Mouse (Mus musculus): ENCODE measurements around the gene Zc3h15. TPM values are rescaled to one million over a fixed set of nuclear protein-coding genes. Genes with fewer than 3 reads are reported as not detected.

Gene Zc3h15
- polyA plus RNA-seq, 1 experiment from 2014 or later, result 171 TPM

DNA sequence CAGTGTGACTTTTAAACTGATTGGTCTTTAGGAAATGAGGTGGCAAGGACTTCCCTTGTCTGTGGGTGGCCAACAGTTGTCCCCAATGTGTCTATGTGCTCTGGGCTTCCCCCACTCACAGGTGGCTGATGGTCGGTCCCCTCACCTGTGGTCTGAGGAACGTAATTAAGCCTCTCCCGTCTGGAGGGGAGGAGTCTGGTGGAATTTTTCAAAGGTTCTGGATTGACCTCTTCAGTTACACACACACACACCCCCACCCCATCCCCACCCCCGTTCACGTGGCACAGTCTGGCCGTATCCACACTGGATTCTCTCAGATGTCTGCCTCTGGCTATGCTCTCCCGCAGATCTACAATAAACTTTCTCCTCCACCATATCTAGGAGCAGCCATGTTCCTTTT, 49.8 kb downstream of the Zc3h15 start:
- H3K4me1 ChIP-seq (ENCODE audit: control insufficient read depth, insufficient read depth, low read length), result no peaks in the 10 kb centered on the region
- no peak for ATAC-seq (ENCODE audit: insufficient number of reproducible peaks, low FRiP score, low TSS enrichment, low read depth)
- WGBS, result 69% methylated on average over 7 of the region's 7 CpGs

DNA sequence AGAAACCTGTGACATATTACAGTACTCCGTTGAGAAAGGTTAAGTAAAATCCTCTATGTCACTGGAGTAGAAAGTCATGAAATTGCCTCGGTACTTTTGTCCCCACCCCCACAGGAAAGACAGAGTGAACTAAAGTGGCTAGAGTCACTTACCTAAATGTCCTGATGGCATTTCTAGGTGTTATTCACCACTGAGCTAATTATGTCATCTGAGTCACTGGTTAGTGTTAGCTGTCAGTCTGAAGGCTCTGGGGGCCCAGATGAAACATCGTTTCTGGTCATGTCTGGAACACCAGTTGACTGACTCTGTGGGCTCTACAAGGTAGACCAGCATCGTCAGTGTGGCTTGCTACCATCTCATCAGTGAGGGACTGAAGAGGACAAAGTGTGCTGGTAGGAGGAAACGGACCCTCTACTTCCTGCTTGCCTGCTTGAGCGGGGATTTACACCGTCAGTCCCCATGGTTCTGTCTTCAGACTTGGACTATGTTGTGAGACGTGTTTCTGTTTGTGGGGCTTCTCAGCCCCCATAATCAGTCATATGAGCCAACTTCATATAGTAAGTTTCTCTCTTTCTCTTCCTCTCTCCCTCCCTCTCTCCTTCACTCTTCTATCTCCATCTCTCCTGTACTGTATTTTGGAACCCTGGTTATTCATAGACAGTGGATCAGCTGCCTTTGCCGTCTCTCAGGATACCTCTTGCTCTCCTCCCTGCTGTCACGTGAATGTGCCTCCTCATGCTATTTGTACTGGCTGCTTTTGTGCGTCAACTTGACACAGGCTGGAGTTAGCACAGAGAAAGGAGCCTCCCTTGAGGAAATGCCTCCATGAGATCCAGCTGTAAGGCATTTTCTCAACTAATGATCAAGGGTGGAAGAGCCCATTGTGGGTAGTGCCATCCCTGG, 51.4 kb downstream of the Zc3h15 start:
- ATAC-seq (ENCODE audit: insufficient number of reproducible peaks, low FRiP score, low TSS enrichment, low read depth) (no peak), DNase-seq (ENCODE audit: low spot score) (no peak)
- Histone ChIP-seq H3K4me2 (ENCODE audit: low read depth, severe bottlenecking) (no peak overlapping the region), H3K27me3 (ENCODE audit: control insufficient read depth, insufficient read depth, low read length) (no peaks in the 10 kb centered on the region), H3K9ac (ENCODE audit: low read length) (no peak overlapping the region), H3K36me3 (ENCODE audit: control insufficient read depth, insufficient read depth, low read length) (no peaks in the 10 kb centered on the region), H3K27ac (replicated peaks; ENCODE audit: low read depth, low read length) (no peak overlapping the region), H3K4me3 (ENCODE audit: low read depth, low read length) (no peak overlapping the region), H3K4me1 (ENCODE audit: control insufficient read depth, insufficient read depth, low read length) (no peaks in the 10 kb centered on the region), H3K9me3 (ENCODE audit: control insufficient read depth, low read length) (no peaks in the 10 kb centered on the region)
- 69% methylated on average over 11 of the region's 11 CpGs for WGBS

More for the DNA sequence above, 49.8 kb downstream of the Zc3h15 start:
- Histone ChIP-seq H3K4me3 (ENCODE audit: low read depth, low read length) (no peak overlapping the region), H3K27me3 (ENCODE audit: control insufficient read depth, insufficient read depth, low read length) (no peaks in the 10 kb centered on the region), H3K9ac (ENCODE audit: low read length) (no peak overlapping the region), H3K9me3 (ENCODE audit: control insufficient read depth, low read length) (no peaks in the 10 kb centered on the region), H3K4me2 (ENCODE audit: low read depth, severe bottlenecking) (no peak overlapping the region), H3K27ac (replicated peaks; ENCODE audit: low read depth, low read length) (no peak overlapping the region), H3K36me3 (ENCODE audit: control insufficient read depth, insufficient read depth, low read length) (no peaks in the 10 kb centered on the region)
- no peak for DNase-seq (ENCODE audit: low spot score)

DNA sequence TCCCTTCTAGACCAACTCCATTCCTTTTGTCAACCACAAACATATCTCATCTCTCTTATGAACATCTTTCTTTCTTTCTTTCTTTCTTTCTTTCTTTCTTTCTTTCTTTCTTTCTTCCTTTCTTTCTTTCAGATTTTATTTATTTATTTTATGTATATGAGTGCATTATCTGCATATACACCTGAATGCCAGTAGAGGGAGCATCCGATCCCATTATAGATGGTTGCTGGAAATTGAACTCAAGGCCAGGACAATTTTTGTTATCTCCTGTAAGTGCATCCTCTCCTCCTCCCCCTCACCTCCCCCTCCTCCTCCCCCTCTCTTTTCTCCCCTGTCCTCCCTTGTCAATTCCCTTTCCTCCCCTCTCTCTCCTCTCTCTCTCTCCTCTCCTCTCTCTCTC, 54.2 kb downstream of the Zc3h15 start:
- DNase-seq (ENCODE audit: low spot score), result no peak
- no peaks in the 10 kb centered on the region for H3K27me3 ChIP-seq (ENCODE audit: control insufficient read depth, insufficient read depth, low read length)
- H3K9me3 ChIP-seq (ENCODE audit: control insufficient read depth, low read length), result no peaks in the 10 kb centered on the region
- H3K4me1 ChIP-seq (ENCODE audit: control insufficient read depth, insufficient read depth, low read length), result peaks cover 3% of the 10 kb centered on the region; the same call in 1 of the 2 replicates
- H3K36me3 ChIP-seq (ENCODE audit: control insufficient read depth, insufficient read depth, low read length), result no peaks in the 10 kb centered on the region
- no peak overlapping the region for H3K27ac ChIP-seq (replicated peaks; ENCODE audit: low read depth, low read length)
- WGBS, result 57% methylated on average over 1 of the region's 1 CpGs
- no peak overlapping the region for H3K4me3 ChIP-seq (ENCODE audit: low read depth, low read length)
- no peak overlapping the region for H3K4me2 ChIP-seq (ENCODE audit: low read depth, severe bottlenecking)
- no peak overlapping the region for H3K9ac ChIP-seq (ENCODE audit: low read length)
- no peak for ATAC-seq (ENCODE audit: insufficient number of reproducible peaks, low FRiP score, low TSS enrichment, low read depth)

DNA sequence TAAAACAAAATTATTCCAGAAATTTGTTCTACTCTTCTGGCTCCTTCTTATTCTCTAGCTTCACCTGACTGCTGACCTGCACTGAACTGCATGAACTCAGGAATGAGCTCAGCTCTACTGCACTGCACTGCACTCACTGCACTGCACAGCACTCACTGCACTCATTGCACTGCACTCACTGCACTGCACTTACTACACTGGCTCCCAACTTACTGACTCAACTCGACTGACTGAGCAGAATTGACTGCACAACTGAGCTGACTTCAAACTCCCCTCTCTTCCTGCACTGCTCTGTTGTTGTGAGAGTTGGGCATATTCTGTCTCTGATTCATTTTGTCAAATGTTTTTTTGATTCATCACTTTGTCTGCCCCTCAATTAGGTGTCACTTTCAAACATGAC, 55.1 kb downstream of the Zc3h15 start:
- DNase-seq (ENCODE audit: low spot score) (no peak), ATAC-seq (ENCODE audit: insufficient number of reproducible peaks, low FRiP score, low TSS enrichment, low read depth) (no peak)
- no peaks in the 10 kb centered on the region for H3K36me3 ChIP-seq (ENCODE audit: control insufficient read depth, insufficient read depth, low read length)
- no peak overlapping the region for H3K4me2 ChIP-seq (ENCODE audit: low read depth, severe bottlenecking)
- WGBS, result 73% methylated on average over 1 of the region's 1 CpGs
- H3K9me3 ChIP-seq (ENCODE audit: control insufficient read depth, low read length), result no peaks in the 10 kb centered on the region
- H3K4me3 ChIP-seq (ENCODE audit: low read depth, low read length), result no peak overlapping the region
- no peak overlapping the region for H3K9ac ChIP-seq (ENCODE audit: low read length)
- peaks cover 3% of the 10 kb centered on the region; the same call in 1 of the 2 replicates for H3K4me1 ChIP-seq (ENCODE audit: control insufficient read depth, insufficient read depth, low read length)
- H3K27ac ChIP-seq (replicated peaks; ENCODE audit: low read depth, low read length), result no peak overlapping the region
- H3K27me3 ChIP-seq (ENCODE audit: control insufficient read depth, insufficient read depth, low read length), result no peaks in the 10 kb centered on the region

DNA sequence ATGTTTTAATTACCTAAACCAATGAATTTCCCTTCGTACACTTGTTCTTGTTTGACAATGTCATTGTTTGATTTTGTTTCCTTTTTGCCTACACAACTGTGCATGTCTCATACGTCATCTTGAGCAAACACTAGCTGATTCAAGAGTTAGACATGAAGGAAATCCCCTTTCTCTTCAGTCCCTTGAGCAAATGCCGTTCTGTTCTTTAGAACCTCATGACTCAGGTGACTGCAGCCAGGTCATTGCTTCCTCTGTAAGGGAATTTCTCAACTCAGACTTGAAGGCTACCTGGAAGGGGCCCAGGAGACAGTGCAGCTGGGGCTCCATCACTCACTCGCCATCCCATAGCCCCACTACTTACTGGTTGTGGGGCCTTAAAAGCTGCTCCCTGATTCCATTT, 56.4 kb downstream of the Zc3h15 start:
- no peak for ATAC-seq (ENCODE audit: insufficient number of reproducible peaks, low FRiP score, low TSS enrichment, low read depth)

DNA sequence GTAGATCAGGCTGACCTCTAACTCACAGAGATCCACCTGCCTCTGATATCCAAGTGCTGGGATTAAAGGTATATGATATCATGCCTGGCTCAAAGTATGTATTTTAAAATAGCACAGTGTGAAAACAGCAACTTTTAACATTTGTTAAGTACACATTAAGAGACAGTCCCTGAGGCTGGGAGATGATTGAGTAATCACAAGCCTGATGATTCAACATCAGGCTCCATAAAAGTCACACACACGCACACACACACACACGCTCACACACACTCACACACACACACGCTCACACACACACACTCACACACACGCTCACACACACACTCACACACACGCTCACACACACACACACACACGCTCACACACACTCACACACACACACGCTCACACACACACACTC, 58.2 kb downstream of the Zc3h15 start:
- H3K27me3 ChIP-seq (ENCODE audit: control insufficient read depth, insufficient read depth, low read length), result no peaks in the 10 kb centered on the region
- no peaks in the 10 kb centered on the region for H3K9me3 ChIP-seq (ENCODE audit: control insufficient read depth, low read length)
- peaks cover 8% of the 10 kb centered on the region; the same call in 1 of the 2 replicates for H3K4me1 ChIP-seq (ENCODE audit: control insufficient read depth, insufficient read depth, low read length)
- H3K9ac ChIP-seq (ENCODE audit: low read length), result no peak overlapping the region
- ATAC-seq (ENCODE audit: insufficient number of reproducible peaks, low FRiP score, low TSS enrichment, low read depth), result no peak
- no peak overlapping the region for H3K4me2 ChIP-seq (ENCODE audit: low read depth, severe bottlenecking)
- no peak for DNase-seq (ENCODE audit: low spot score)
- 95% methylated on average over 7 of the region's 7 CpGs for WGBS
- H3K4me3 ChIP-seq (ENCODE audit: low read depth, low read length), result no peak overlapping the region
- H3K27ac ChIP-seq (replicated peaks; ENCODE audit: low read depth, low read length), result no peak overlapping the region
- H3K36me3 ChIP-seq (ENCODE audit: control insufficient read depth, insufficient read depth, low read length), result no peaks in the 10 kb centered on the region

More for the DNA sequence above, 56.4 kb downstream of the Zc3h15 start:
- no peak for DNase-seq (ENCODE audit: low spot score)
- no peaks in the 10 kb centered on the region for H3K36me3 ChIP-seq (ENCODE audit: control insufficient read depth, insufficient read depth, low read length)
- 85% methylated on average over 4 of the region's 4 CpGs for WGBS
- peaks cover 3% of the 10 kb centered on the region; the same call in 1 of the 2 replicates for H3K4me1 ChIP-seq (ENCODE audit: control insufficient read depth, insufficient read depth, low read length)
- no peak overlapping the region for H3K4me2 ChIP-seq (ENCODE audit: low read depth, severe bottlenecking)
- H3K27me3 ChIP-seq (ENCODE audit: control insufficient read depth, insufficient read depth, low read length), result no peaks in the 10 kb centered on the region
- H3K9me3 ChIP-seq (ENCODE audit: control insufficient read depth, low read length), result no peaks in the 10 kb centered on the region
- no peak overlapping the region for H3K9ac ChIP-seq (ENCODE audit: low read length)
- no peak overlapping the region for H3K4me3 ChIP-seq (ENCODE audit: low read depth, low read length)
- no peak overlapping the region for H3K27ac ChIP-seq (replicated peaks; ENCODE audit: low read depth, low read length)

DNA sequence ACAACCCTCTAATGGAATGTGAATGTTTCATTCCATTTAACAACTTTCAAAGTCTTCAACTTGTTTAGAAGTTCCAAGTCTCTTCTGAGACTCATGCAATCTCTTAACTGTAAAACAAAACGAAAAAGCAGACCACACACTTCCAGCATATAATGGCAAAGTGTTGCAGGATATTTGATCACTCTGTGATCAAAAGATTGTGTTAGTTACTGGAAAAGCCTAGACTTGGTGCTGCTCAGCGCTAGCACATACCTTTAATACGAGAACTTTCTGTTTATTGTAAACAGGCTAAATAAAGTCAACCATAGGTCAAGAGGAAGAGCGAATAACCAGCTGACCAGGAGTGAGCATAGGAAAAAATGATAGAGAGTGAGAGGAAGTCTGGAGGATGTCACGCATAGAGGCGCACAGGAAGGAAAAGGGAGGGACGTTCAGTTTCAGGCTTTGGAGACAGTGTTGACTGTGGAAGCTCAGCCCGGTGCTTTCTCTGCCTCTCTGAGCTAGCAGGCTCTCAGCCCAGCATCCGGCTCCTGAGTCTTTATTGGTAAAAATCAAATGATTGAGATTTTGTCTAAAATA, 61.4 kb downstream of the Zc3h15 start:
- 78% methylated on average over 9 of the region's 9 CpGs for WGBS
- ATAC-seq (ENCODE audit: insufficient number of reproducible peaks, low FRiP score, low TSS enrichment, low read depth), result no peak
- no peaks in the 10 kb centered on the region for H3K9me3 ChIP-seq (ENCODE audit: control insufficient read depth, low read length)
- no peak overlapping the region for H3K4me3 ChIP-seq (ENCODE audit: low read depth, low read length)
- peaks cover 22% of the 10 kb centered on the region for H3K4me1 ChIP-seq (ENCODE audit: control insufficient read depth, insufficient read depth, low read length)
- no peak for DNase-seq (ENCODE audit: low spot score)
- H3K27me3 ChIP-seq (ENCODE audit: control insufficient read depth, insufficient read depth, low read length), result no peaks in the 10 kb centered on the region
- H3K27ac ChIP-seq (replicated peaks; ENCODE audit: low read depth, low read length), result no peak overlapping the region
- no peak overlapping the region for H3K4me2 ChIP-seq (ENCODE audit: low read depth, severe bottlenecking)
- no peaks in the 10 kb centered on the region for H3K36me3 ChIP-seq (ENCODE audit: control insufficient read depth, insufficient read depth, low read length)
- H3K9ac ChIP-seq (ENCODE audit: low read length), result no peak overlapping the region

DNA sequence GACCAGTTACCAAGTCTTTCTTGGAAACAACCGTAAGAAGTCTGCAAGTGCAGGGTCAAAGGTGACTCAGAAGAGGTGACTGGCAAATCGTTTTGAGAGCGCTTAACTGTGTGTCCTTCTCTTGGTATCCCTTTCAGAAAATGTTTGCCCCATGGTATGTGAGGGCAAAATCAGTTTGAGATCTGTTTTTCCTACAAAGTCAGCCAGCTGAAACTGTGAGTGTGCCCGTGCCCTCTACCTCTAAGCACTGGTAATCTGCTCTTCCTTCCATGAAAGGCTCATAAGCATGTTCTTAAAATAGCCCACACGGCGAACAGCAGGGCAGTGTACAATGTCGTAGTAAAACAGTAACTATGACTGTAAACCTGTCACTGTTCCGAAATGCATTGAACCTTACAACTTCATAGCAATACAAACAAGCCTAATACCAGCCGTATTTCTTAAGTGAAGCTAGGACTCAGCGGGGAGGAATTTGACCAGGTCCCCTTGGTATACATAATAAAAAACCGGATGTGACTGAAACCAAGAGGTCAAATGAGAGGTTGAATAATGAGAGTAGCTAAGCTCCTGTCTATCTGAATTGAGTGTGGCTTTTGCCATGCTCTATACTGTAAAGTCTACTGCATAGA, 65.8 kb downstream of the Zc3h15 start:
- H3K27me3 ChIP-seq (ENCODE audit: control insufficient read depth, insufficient read depth, low read length), result no peaks in the 10 kb centered on the region
- H3K27ac ChIP-seq (replicated peaks; ENCODE audit: low read depth, low read length), result peak overlapping the region; percentile 58; the same call in 1 of the 2 replicates
- ATAC-seq (ENCODE audit: insufficient number of reproducible peaks, low FRiP score, low TSS enrichment, low read depth), result peak; percentile 83
- peaks cover 25% of the 10 kb centered on the region for H3K4me1 ChIP-seq (ENCODE audit: control insufficient read depth, insufficient read depth, low read length)
- no peak overlapping the region for H3K9ac ChIP-seq (ENCODE audit: low read length)
- no peaks in the 10 kb centered on the region for H3K9me3 ChIP-seq (ENCODE audit: control insufficient read depth, low read length)
- 11% methylated on average over 11 of the region's 11 CpGs for WGBS
- H3K36me3 ChIP-seq (ENCODE audit: control insufficient read depth, insufficient read depth, low read length), result no peaks in the 10 kb centered on the region
- no peak overlapping the region for H3K4me3 ChIP-seq (ENCODE audit: low read depth, low read length)
- DNase-seq (ENCODE audit: low spot score), result peak; percentile 51
- 0 out of 2 replicates have a peak overlapping the region, but pooled peaks have one; percentile 13 for H3K4me2 ChIP-seq (ENCODE audit: low read depth, severe bottlenecking)

All from limb, embryonic 11.5 days (tissue).